Mouse (Mus musculus) ES-Bruce4 (cell line): Measurements from ENCODE around the gene Ociad2. TPM values are rescaled to one million over a fixed set of nuclear protein-coding genes. Genes with fewer than 3 reads are reported as not detected.

Experiments
- H3K27ac ChIP-seq: 2 replicates; pipeline ENCODE4 v1.5.1; 2012; ENCODE audit warnings: low read length, inconsistent platforms; ENCODE audit not compliant: insufficient read depth
- H3K27me3 ChIP-seq: 2 replicates; pipeline ENCODE4 v1.6.1; 2012; ENCODE audit warnings: mild to moderate bottlenecking, low read length, inconsistent platforms; ENCODE audit not compliant: control insufficient read depth, poor library complexity, insufficient read depth, severe bottlenecking
- H3K36me3 ChIP-seq: 2 replicates; pipeline ENCODE4 v1.6.1; 2012; ENCODE audit warnings: inconsistent platforms, mild to moderate bottlenecking, low read length, moderate library complexity; ENCODE audit not compliant: control insufficient read depth, poor library complexity, insufficient read depth, severe bottlenecking
- H3K4me1 ChIP-seq: one replicate; pipeline ENCODE4 v1.8.1; 2011; ENCODE audit warnings: low read length; ENCODE audit not compliant: control insufficient read depth, insufficient read depth
- H3K4me3 ChIP-seq: 2 replicates; pipeline ENCODE4 v1.5.1; 2011; ENCODE audit warnings: low read depth, mild to moderate bottlenecking, low read length
- H3K9ac ChIP-seq: 2 replicates; pipeline ENCODE4 v1.6.1; 2012; ENCODE audit warnings: low read depth, mild to moderate bottlenecking, inconsistent platforms; ENCODE audit not compliant: poor library complexity, severe bottlenecking
- H3K9me3 ChIP-seq: replicated peaks from 2 replicates; pipeline ENCODE4 v1.6.1; 2012; ENCODE audit warnings: mild to moderate bottlenecking, low read length, inconsistent platforms; ENCODE audit not compliant: control insufficient read depth, poor library complexity, insufficient read depth, severe bottlenecking
- CTCF ChIP-seq: IDR thresholded peaks from one replicate; pipeline ENCODE4 v1.8.1; 2011; ENCODE audit warnings: low read depth, low read length
- EP300 ChIP-seq: IDR thresholded peaks from 2 replicates; pipeline ENCODE4 v1.6.1; 2011; ENCODE audit warnings: low read depth, low read length; ENCODE audit not compliant: insufficient read depth
- POLR2A ChIP-seq: IDR thresholded peaks from one replicate; pipeline ENCODE4 v1.8.1; 2011; ENCODE audit warnings: low read length; ENCODE audit not compliant: insufficient read depth
- polyA plus RNA-seq: library from polyadenylated mRNA; stranded (reverse); fragments of >200 nt; gene quantifications from 2 replicates; pipeline ENCODE4 v1.2.4, GENCODE M21; 2011; ENCODE audit warnings: low read depth; ENCODE audit not compliant: missing spikeins, insufficient read depth, insufficient read length

Ociad2 gene
- polyA plus RNA-seq, 1 experiment = 4.9 TPM

GRCm38 (mm10) chr5:73293458-73293827 lies 47.4 kb downstream of the Ociad2 start:
- Histone ChIP-seq H3K4me3 (peak overlapping the region; percentile 93), H3K4me1 (no peaks in the 10 kb centered on the region), H3K9me3 (no peaks in the 10 kb centered on the region), H3K36me3 (peaks cover 14% of the 10 kb centered on the region), H3K9ac (peak overlapping the region; percentile 96), H3K27me3 (no peaks in the 10 kb centered on the region), H3K27ac (0 out of 2 replicates have a peak overlapping the region, but pooled peaks have one; percentile 12)
- TF ChIP-seq EP300 (no peak), CTCF (no peak), POLR2A (no peak)

- TF ChIP-seq POLR2A = peak; percentile 64
- TF ChIP-seq CTCF = no peak
- Histone ChIP-seq H3K27me3 (no peaks in the 10 kb centered on the region), H3K4me3 (peak within 1 kb of the TSS; percentile 93), H3K36me3 (peaks cover 14% of the 10 kb centered on the region), H3K4me1 (no peaks in the 10 kb centered on the region), H3K9ac (peak within 1 kb of the TSS; percentile 96), H3K27ac (peak within 1 kb of the TSS; percentile 29; the same call in 1 of the 2 replicates), H3K9me3 (no peaks in the 10 kb centered on the region)
Observed at GRCm38 (mm10) chr5:73292502-73293457, 48.0 kb downstream of the Ociad2 start, which contains the start of gene Ociad1. Gene Ociad1, plus strand, starts transcription at chr5:73292784.

GRCm38 (mm10) chr5:73289900-73290299 lies 50.9 kb downstream of the Ociad2 start:
- no peak overlapping the region for H3K27ac ChIP-seq
- H3K4me1 ChIP-seq = no peaks in the 10 kb centered on the region
- H3K36me3 ChIP-seq = peaks cover 6% of the 10 kb centered on the region; the same call in 1 of the 2 replicates
- TF ChIP-seq CTCF (no peak), POLR2A (no peak), EP300 (no peak)
- no peaks in the 10 kb centered on the region for H3K9me3 ChIP-seq
- no peak overlapping the region for H3K9ac ChIP-seq
- H3K4me3 ChIP-seq = no peak overlapping the region
- no peaks in the 10 kb centered on the region for H3K27me3 ChIP-seq

GRCm38 (mm10) chr5:73286603-73287002 lies 54.2 kb downstream of the Ociad2 start:
- no peaks in the 10 kb centered on the region for H3K4me1 ChIP-seq
- no peaks in the 10 kb centered on the region for H3K36me3 ChIP-seq
- H3K27ac ChIP-seq = no peak overlapping the region
- TF ChIP-seq EP300 = no peak
- TF ChIP-seq POLR2A = no peak
- no peaks in the 10 kb centered on the region for H3K27me3 ChIP-seq
- H3K9me3 ChIP-seq = no peaks in the 10 kb centered on the region
- H3K4me3 ChIP-seq = no peak overlapping the region
- no peak overlapping the region for H3K9ac ChIP-seq

- H3K9ac ChIP-seq = no peak overlapping the region
- no peaks in the 10 kb centered on the region for H3K9me3 ChIP-seq
- TF ChIP-seq CTCF (no peak), POLR2A (no peak), EP300 (no peak)
- no peaks in the 10 kb centered on the region for H3K27me3 ChIP-seq
- no peak overlapping the region for H3K4me3 ChIP-seq
- H3K36me3 ChIP-seq = no peaks in the 10 kb centered on the region
- no peaks in the 10 kb centered on the region for H3K4me1 ChIP-seq
- no peak overlapping the region for H3K27ac ChIP-seq
Observed at GRCm38 (mm10) chr5:73285470-73285978, 55.3 kb downstream of the Ociad2 start.

- no peak overlapping the region for H3K9ac ChIP-seq
- H3K9me3 ChIP-seq = no peaks in the 10 kb centered on the region
- H3K27me3 ChIP-seq = no peaks in the 10 kb centered on the region
- no peak overlapping the region for H3K27ac ChIP-seq
- H3K4me1 ChIP-seq = no peaks in the 10 kb centered on the region
- no peak overlapping the region for H3K4me3 ChIP-seq
- TF ChIP-seq POLR2A (no peak), EP300 (no peak), CTCF (no peak)
- H3K36me3 ChIP-seq = no peaks in the 10 kb centered on the region
Observed at GRCm38 (mm10) chr5:73284046-73284445, 56.8 kb downstream of the Ociad2 start.
